Mouse (Mus musculus): ENCODE data around the gene Slc44a3. TPM values are rescaled to one million over a fixed set of nuclear protein-coding genes. Genes with fewer than 3 reads are reported as not detected.

The Slc44a3 gene
- polyA plus RNA-seq, 1 experiment from 2014 or later, result 16.9 TPM

GRCm38 (mm10) chr3:121567904-121568303, 35.7 kb upstream of the Slc44a3 start:
- Histone ChIP-seq H3K4me1 (replicated peaks; ENCODE audit: insufficient read depth, low read length) (no peaks in the 10 kb centered on the region), H3K4me2 (ENCODE audit: low read length) (no peak overlapping the region), H3K4me3 (replicated peaks; ENCODE audit: low read depth, low read length) (no peak overlapping the region), H3K9me3 (replicated peaks; ENCODE audit: low read length) (no peaks in the 10 kb centered on the region), H3K27ac (no peak overlapping the region), H3K36me3 (ENCODE audit: insufficient read depth, low read length) (no peaks in the 10 kb centered on the region), H3K9ac (ENCODE audit: low read depth, low read length) (no peak overlapping the region), H3K27me3 (ENCODE audit: insufficient read depth, low read length) (no peaks in the 10 kb centered on the region)
- DNase-seq (ENCODE audit: low spot score), result no peak
- TF ChIP-seq CTCF (IDR thresholded peaks at IDR 0.05; ENCODE audit: low read depth), result no peak
- WGBS, result 82% methylated on average over 9 of the region's 9 CpGs
- ATAC-seq (replicated peaks; ENCODE audit: low FRiP score, low read depth), result no peak

- TF ChIP-seq CTCF (IDR thresholded peaks at IDR 0.05; ENCODE audit: low read depth), result no peak
Measured at GRCm38 (mm10) chr3:121567337-121567900, 35.2 kb upstream of the Slc44a3 start.

GRCm38 (mm10) chr3:121566901-121567300, 34.7 kb upstream of the Slc44a3 start:
- no peak for ATAC-seq (replicated peaks; ENCODE audit: low FRiP score, low read depth)
- H3K27ac ChIP-seq, result no peak overlapping the region
- H3K4me1 ChIP-seq (replicated peaks; ENCODE audit: insufficient read depth, low read length), result no peaks in the 10 kb centered on the region
- H3K9ac ChIP-seq (ENCODE audit: low read depth, low read length), result no peak overlapping the region
- no peak overlapping the region for H3K4me2 ChIP-seq (ENCODE audit: low read length)
- no peaks in the 10 kb centered on the region for H3K36me3 ChIP-seq (ENCODE audit: insufficient read depth, low read length)
- no peak overlapping the region for H3K4me3 ChIP-seq (replicated peaks; ENCODE audit: low read depth, low read length)
- TF ChIP-seq CTCF (IDR thresholded peaks at IDR 0.05; ENCODE audit: low read depth), result no peak
- no peaks in the 10 kb centered on the region for H3K27me3 ChIP-seq (ENCODE audit: insufficient read depth, low read length)
- DNase-seq (ENCODE audit: low spot score), result no peak
- WGBS, result 74% methylated on average over 4 of the region's 4 CpGs
- no peaks in the 10 kb centered on the region for H3K9me3 ChIP-seq (replicated peaks; ENCODE audit: low read length)

More at GRCm38 (mm10) chr3:121567337-121567900, 35.2 kb upstream of the Slc44a3 start:
- Histone ChIP-seq H3K4me2 (ENCODE audit: low read length) (no peak overlapping the region), H3K4me3 (replicated peaks; ENCODE audit: low read depth, low read length) (no peak overlapping the region), H3K4me1 (replicated peaks; ENCODE audit: insufficient read depth, low read length) (no peaks in the 10 kb centered on the region), H3K36me3 (ENCODE audit: insufficient read depth, low read length) (no peaks in the 10 kb centered on the region), H3K9me3 (replicated peaks; ENCODE audit: low read length) (no peaks in the 10 kb centered on the region), H3K27me3 (ENCODE audit: insufficient read depth, low read length) (no peaks in the 10 kb centered on the region), H3K27ac (no peak overlapping the region), H3K9ac (ENCODE audit: low read depth, low read length) (no peak overlapping the region)
- 87% methylated on average over 2 of the region's 2 CpGs for WGBS
- ATAC-seq (replicated peaks; ENCODE audit: low FRiP score, low read depth) (no peak), DNase-seq (ENCODE audit: low spot score) (no peak)

GRCm38 (mm10) chr3:121561803-121562202, 29.6 kb upstream of the Slc44a3 start:
- Histone ChIP-seq H3K4me3 (replicated peaks; ENCODE audit: low read depth, low read length) (no peak overlapping the region), H3K27me3 (ENCODE audit: insufficient read depth, low read length) (no peaks in the 10 kb centered on the region), H3K9me3 (replicated peaks; ENCODE audit: low read length) (no peaks in the 10 kb centered on the region), H3K4me2 (ENCODE audit: low read length) (no peak overlapping the region), H3K27ac (no peak overlapping the region), H3K36me3 (ENCODE audit: insufficient read depth, low read length) (no peaks in the 10 kb centered on the region), H3K9ac (ENCODE audit: low read depth, low read length) (no peak overlapping the region), H3K4me1 (replicated peaks; ENCODE audit: insufficient read depth, low read length) (no peaks in the 10 kb centered on the region)
- no peak for DNase-seq (ENCODE audit: low spot score)
- TF ChIP-seq CTCF (IDR thresholded peaks at IDR 0.05; ENCODE audit: low read depth), result no peak
- ATAC-seq (replicated peaks; ENCODE audit: low FRiP score, low read depth), result no peak
- 78% methylated on average over 3 of the region's 3 CpGs for WGBS

- no peak overlapping the region for H3K27ac ChIP-seq
- H3K9ac ChIP-seq (ENCODE audit: low read depth, low read length), result no peak overlapping the region
- TF ChIP-seq CTCF (IDR thresholded peaks at IDR 0.05; ENCODE audit: low read depth), result no peak
- H3K9me3 ChIP-seq (replicated peaks; ENCODE audit: low read length), result no peaks in the 10 kb centered on the region
- H3K27me3 ChIP-seq (ENCODE audit: insufficient read depth, low read length), result no peaks in the 10 kb centered on the region
- no peak overlapping the region for H3K4me3 ChIP-seq (replicated peaks; ENCODE audit: low read depth, low read length)
- no peak for DNase-seq (ENCODE audit: low spot score)
- H3K4me2 ChIP-seq (ENCODE audit: low read length), result no peak overlapping the region
- H3K36me3 ChIP-seq (ENCODE audit: insufficient read depth, low read length), result no peaks in the 10 kb centered on the region
- no peaks in the 10 kb centered on the region for H3K4me1 ChIP-seq (replicated peaks; ENCODE audit: insufficient read depth, low read length)
- ATAC-seq (replicated peaks; ENCODE audit: low FRiP score, low read depth), result no peak
- 68% methylated on average over 14 of the region's 14 CpGs for WGBS
Measured at GRCm38 (mm10) chr3:121560115-121560865, 28.1 kb upstream of the Slc44a3 start.

GRCm38 (mm10) chr3:121559406-121560114, 27.4 kb upstream of the Slc44a3 start:
- Histone ChIP-seq H3K27me3 (ENCODE audit: insufficient read depth, low read length) (no peaks in the 10 kb centered on the region), H3K27ac (no peak overlapping the region), H3K4me3 (replicated peaks; ENCODE audit: low read depth, low read length) (no peak overlapping the region), H3K4me2 (ENCODE audit: low read length) (no peak overlapping the region), H3K9ac (ENCODE audit: low read depth, low read length) (no peak overlapping the region), H3K4me1 (replicated peaks; ENCODE audit: insufficient read depth, low read length) (no peaks in the 10 kb centered on the region), H3K9me3 (replicated peaks; ENCODE audit: low read length) (no peaks in the 10 kb centered on the region), H3K36me3 (ENCODE audit: insufficient read depth, low read length) (no peaks in the 10 kb centered on the region)
- no peak for ATAC-seq (replicated peaks; ENCODE audit: low FRiP score, low read depth)
- WGBS, result 87% methylated on average over 15 of the region's 15 CpGs
- DNase-seq (ENCODE audit: low spot score), result no peak
- TF ChIP-seq CTCF (IDR thresholded peaks at IDR 0.05; ENCODE audit: low read depth), result no peak

All from kidney, postnatal 0 days (tissue).